Mouse (Mus musculus) yolk sac, embryonic 10.5 days (tissue): ENCODE results near the gene Snx21.
A peak's percentile ranks its signal among the peaks of the same experiment; 100 is the strongest.

Experiments used
- DNase-seq: peaks from one replicate; pipeline ENCODE4 v3.0.0-alpha.2; 2017; ENCODE audit warnings: low spot score

Gene Snx21

DNA sequence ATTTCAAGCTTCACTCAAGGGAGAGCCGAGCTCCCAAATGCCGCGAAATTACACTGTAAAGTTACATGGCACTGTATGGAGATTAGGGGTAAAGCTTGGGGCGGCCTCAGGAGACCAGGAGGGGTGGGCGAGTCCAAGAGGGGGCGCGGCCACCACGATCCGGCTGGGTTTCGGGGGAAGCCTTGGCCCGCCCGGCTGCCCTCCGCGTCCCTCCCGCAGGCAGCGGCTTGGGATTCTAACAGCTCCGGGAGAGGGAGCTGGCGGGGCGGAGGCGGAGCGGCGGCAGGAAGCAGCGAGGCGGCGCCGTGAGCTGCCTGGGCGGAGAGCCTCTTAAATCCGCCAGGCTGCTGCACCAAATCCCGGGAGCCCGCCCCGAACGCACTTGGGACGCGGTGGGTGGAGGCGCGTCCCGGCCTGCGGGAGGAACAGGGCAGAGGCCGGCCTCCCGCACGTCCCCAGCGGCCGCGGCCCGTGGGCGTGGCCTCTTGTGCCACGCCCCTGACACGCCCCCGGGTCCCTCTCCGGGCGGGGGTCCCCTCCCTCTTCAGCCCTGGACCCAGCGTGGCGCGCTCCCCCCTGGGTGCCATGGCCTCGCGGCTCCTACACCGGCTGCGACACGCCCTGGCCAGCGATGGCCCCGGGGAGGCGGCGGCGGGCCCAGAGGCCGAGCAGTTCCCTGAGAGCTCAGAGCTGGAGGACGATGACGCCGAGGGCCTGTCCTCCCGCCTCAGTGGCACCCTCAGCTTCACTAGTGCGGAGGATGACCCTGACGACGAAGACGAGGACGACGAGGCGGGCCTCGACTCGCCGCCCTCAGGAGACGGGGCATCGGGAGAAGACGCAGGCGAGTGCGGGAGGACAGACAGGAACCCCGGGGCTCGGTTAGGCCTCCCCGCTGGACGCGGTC is at the start of gene Snx21:
Gene Snx21 (plus strand): TSS at position 343 of the 907 bp plus-strand sequence.
- DNase-seq: peak; percentile 94

DNA sequence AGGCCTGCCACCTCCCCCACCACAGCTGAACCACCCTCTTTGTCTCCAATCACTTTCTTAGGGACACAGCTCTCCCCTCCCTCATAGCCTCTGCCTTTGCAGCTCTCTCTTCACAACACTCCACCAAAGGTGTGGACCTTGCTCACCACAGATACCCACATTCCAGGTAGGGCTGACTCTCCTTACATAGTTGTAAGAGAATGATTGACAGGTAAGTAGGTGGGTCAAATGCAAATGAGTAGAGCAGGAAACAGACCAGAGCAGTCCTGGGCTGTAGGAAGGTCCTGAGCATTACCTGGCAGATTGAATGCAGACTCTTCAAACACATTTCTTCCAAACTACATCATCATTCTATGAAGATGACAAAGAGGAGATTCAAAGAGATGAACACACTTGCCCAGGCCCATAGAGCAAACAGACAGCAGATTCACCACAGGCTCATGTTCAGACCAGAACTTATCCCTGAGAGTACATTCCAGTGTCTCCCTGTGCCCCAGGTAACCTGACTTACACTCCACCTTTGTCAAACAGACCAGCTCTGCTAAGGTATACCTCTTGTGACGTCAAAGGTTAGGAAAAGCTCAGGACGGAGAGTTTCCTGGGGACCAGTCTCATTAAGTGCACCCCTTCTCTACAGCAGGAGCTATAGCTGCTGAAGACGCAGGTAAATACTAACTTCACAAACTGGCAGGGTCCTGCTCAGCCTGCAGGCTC is 48.1 kb upstream of the Snx21 start:
- peak; percentile 65 for DNase-seq

DNA sequence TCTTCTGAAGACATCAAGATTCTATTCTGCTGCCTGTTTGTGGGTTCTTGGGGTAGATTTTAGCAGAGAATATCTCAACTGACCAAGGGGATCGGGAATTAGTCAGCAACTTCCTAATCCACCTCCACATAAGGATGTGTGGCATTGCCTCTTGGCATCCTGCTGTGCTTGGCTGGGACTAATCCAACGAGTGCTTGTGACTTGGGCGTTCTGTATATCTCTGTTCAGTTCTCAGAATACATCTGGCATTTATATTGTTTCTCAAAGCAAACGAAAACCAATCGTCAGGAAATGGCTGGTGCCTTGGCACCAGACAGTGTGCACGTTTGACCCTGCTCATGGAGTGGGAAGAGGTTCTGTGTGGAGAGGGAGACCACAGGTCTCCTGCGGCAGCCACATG is 45.7 kb upstream of the Snx21 start:
- DNase-seq: no peak

DNA sequence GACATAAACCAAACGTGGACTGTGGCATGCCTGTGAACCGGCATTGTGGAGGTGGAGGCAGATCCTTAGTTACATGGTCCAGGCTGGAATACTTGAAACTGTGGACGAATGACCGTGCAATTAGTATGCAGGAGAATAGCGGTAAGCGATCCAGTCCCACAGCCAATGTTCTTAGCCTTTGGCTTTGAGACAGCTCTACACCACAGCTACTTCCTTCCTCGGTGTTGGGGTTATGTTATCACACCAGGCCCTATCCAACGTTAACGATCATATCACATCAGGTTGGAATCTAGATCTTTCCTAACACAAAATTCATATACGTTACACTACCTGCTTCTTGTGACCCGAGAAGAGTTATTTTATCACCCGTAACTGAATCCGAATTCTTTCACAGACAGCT is 40.6 kb upstream of the Snx21 start:
- no peak for DNase-seq

DNA sequence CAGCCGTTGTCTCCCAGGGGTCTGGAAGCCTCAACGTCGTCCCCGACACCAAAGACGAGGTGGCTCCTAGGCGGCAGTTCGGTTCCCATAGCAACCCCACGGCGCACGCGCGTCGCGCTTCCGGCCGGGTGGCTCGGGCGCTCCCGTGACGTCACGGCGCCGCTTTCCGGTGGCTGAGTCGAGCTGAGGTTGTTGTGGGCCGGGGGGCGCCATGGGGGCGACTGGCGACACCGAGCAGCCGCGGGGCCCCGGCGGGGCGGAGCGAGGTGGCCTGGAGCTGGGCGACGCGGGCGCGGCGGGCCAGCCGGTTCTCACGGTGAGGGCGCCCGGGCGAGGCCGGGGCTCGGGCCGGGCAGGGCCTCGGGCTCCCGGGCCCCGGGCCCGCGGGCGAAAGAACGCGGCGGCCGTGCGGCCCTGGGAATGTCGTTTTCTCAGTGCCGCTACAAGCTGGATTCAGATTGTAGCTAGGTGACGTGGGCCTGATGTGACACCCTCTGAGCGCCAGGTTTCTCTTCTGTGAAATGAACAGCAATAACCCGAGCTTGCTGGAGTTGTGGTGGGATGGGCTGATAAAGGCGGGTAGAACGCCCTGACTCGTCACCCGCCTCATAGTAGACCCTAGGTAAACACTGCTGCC is 39.7 kb upstream of the Snx21 start, which contains the start of the genes Wfdc3 and Dnttip1:
Gene Wfdc3 (minus strand): TSS at position 89 of the 637 bp plus-strand sequence.
Gene Dnttip1 (plus strand): TSS at position 141 of the 637 bp plus-strand sequence.
- DNase-seq: peak; percentile 90

DNA sequence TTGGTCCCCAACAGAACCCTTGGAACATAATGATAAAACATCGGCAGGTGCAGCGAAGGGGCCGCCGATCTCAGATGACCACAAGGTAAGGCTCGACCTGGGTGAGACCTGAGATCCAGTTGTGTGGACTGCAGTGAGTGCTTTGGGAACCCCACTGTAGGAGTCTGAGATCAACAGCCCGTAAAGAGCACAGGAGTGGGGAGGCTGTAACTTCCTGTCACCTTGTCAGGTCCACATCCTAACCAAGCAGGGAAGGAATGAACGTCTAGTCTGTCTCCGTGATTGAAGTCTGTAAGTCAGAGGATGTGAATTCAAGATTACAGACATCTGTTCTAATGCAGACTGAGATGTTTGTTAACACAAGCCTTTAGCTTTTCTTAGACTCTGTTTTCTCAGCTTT is 38.9 kb upstream of the Snx21 start:
- no peak for DNase-seq

DNA sequence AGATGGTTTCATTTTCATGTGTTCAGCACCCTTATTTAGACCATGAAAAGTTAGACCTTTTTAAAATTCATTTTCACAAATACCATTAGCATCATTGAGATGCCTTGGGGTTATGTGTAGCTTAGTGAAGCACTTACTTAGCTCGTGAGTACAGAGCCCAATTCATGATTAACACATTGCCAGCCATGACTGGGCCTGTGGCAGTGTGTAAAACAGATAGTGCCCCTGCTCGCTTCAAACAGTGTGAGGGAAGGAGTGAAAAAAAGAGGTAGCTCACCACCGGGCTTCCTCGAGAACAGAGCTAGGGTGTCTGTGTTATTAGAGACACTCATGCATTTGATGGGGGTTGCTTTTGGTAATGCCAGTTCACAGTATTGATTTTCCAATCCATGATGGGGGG is 37.4 kb upstream of the Snx21 start:
- DNase-seq: no peak

DNA sequence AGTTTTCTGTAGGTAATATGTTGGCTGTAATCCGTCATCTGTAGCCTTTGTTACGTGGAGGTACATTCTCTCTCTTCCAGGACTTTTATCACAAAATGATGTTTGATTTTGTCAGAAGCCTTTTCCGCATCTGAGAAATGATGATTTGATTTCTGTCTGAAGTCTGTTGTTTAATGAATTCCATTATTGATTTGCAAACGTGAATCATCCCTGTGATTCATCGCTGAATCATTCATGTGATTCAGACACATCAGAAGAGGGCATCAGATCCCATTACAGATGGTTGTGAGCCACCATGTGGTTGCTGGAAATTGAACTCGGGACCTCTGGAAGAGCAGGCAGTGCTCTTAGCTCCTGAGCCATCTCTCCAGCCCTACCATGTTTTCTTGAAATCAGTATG is 36.6 kb upstream of the Snx21 start:
- no peak for DNase-seq

DNA sequence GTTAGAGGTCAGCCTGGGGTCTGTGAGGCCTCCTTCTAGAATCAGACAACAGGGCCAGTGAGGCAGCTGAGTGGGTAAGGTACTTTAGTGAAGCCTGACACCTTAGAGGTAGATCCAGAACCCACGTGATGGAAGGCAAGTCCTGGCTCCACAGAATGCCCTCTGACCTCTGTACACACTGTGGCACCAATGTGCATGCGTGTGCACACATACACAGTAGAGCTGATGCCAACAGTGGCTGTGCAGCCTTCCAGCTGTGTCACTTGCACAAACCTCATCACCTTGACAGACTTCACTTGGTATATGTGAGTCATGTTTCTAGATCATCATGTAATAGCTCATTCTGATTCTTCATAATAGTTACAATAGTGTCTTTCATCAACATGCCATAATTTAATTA is 33.2 kb upstream of the Snx21 start:
- no peak for DNase-seq

DNA sequence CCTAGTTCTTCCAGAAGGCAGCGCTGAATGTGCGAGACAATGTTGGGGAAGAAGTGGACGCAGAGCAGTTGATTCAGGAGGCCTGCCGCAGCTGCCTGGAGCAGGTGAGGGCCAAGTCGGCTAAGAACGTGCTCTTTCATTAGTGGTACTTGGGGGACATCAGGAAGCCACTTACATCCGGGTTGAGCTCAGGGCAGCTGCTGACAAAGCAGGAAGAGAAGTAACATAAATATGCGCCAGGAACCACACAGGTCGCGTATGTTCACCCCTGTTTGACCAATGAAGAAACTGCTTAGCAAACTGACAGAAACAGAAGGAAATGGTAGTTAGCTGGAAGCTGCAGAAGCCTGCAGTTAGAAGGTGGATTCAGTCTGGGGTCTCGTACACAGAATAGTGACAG is 31.5 kb upstream of the Snx21 start:
- no peak for DNase-seq

DNA sequence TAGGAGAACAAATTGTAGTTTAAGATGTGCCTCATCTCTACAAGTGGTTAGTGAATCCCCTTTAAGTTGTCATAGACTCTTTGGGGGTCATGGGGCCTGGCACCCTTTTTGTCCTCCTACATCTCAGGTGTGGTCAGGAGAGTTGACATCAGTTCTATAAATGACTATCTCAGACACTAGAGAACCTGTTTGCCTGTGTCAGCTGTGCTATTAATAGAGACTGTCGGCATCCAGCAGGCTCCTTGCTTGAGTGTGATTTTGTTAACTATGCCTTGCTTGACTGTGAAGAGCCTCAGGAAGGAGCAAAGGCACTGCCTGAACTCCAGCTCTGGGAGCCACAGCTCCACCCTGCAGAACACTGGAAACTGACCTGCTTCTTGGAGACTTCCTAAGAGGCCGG is 30.8 kb upstream of the Snx21 start:
- no peak for DNase-seq

DNA sequence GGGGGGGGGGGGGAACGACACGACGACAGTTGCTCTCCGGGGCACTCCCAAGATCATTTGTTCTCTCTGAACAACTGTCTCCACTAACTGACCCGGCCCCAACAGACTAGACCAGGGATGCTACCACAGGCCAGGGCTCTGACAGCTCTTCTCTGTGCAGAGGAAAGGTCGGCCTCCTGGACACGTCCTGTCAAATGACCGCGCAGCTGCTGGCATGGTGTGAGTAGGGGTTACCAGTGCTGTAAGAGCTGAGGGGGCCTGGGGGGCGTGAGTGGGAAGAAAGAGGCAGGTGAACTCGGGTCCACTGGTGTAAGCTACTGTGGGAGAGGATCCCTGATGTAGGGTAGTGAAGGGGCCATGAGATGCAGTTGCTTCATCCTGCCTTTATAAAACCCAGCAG is 27.8 kb upstream of the Snx21 start:
- no peak for DNase-seq

DNA sequence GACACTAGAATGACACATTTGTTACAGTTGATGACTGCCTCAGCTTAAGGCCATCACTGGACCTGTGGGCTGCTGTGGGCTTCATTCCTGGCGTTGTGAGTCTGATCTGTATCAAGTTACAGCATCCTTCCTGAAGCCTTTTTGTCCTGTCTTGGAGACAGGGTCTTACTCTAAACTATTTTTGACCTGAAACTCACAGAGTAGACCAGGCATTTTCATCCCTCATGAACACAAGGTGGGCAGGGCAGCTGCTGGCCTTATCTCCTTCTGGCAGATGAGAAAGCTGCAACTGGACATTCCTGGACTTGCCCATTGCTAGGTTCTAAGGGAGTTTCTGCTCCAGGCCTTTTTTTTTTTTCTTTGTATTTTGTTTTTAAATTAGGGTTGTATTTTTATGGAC is 26.9 kb upstream of the Snx21 start:
- no peak for DNase-seq

DNA sequence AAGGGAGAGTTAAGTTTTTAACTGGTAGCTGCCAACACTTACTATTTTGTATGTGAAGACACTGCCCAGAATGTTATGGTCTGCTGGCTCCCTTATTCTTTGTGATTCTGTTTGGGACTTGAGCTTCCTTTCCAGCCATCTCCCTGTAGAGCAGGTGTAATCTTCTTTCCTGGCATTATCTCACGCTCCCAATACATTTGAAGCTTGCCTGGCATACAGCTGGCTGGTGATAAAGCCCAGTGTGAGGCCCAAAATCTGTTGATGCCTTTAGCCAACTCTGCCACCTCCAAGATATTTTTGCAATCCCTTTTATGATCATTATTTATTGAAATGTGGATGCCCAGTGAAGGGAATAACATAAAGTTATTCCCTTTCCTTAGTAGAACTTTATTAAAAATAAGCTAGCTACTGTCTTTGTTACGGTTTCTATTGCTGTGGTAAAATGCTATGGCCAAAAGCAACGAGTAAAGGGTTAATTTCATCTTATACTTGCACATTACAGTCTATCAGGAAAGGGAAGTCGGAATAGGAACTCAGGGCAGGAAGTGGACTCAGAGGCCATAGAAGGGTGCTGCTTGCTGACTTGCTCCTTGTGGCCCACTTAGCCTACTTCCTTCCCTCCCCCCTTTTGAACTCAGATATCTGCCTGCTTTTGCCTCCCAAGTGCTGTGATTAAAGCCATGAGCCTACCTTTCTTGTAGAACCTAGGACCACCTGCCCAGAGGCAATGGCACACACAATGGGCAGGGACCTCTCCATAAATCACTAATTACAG is 25.4 kb upstream of the Snx21 start:
- no peak for DNase-seq

DNA sequence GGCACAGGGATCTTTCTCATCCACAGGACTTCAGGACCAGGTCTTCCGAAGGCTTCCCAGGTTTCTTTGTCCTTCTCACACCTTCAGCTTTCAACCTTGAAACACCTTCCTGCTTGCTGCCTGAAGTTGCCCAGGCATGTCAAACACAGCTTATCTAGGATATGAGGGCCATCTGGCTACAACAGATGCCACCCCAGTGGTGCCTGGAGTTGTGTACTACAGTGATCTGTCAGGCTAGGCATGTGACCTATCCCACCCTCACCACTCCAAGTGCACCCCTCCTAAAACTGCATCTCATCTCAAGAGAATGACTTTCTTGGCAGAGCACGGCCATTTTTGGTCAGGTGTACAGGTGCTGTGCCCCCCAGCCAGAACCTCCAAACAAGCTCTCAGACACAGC is 24.1 kb upstream of the Snx21 start:
- DNase-seq: no peak

DNA sequence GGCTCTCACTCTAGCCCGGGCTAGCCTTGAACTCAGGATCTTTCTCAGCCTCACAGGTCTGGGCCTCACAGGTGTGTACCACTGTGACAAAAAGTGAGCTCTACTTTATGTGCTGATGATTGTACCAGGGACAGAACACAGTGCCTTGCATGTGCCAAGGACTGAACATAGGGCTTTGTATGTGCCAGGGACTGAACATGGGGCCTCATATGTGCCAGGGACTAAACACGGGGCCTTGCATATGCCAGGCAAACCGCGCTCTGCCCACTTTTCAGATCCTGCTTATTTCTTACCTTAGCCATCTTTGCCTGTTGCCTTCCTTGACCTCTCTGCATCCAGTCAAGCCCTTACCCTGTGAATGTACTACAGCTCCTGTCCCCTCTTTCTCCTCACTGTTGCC is 23.7 kb upstream of the Snx21 start:
- DNase-seq: no peak

DNA sequence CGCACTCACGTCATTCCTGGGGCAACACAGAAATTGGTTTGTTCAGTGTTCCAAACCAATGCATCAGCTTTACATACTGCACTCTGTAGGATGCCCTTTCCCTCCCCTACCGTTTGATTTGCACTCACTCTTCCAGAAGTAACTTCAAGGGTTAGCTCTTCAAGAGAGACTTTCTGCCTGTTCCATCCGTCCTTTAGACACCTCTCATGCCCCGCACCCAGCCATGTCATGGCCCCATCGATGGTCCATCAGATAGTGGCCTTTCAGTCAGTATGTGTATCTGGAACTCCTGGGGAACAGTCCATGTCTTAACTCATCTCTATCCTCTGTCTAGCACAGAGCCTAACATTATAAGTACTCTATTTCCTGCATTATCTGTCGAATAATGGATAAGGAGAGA is 23.0 kb upstream of the Snx21 start:
- no peak for DNase-seq

DNA sequence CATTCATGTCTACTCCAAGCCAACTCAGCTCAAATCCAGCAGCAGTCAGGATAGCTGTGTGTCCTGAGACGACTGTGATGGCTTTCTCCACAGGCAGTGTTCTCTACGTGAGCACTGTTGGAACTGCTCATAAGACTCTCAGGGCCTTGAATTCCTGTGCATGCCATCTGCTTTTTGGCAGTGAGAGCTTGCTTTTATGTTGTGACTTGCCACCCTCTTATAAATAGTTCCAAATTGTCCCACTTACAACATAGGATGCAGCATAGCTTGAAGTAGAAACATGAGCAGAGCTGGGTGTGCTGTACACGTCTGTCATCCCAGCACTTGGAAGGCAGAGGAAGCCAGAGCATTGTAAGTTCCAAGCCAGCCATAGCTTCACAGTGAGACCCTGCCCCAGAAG is 19.8 kb upstream of the Snx21 start:
- DNase-seq: no peak

DNA sequence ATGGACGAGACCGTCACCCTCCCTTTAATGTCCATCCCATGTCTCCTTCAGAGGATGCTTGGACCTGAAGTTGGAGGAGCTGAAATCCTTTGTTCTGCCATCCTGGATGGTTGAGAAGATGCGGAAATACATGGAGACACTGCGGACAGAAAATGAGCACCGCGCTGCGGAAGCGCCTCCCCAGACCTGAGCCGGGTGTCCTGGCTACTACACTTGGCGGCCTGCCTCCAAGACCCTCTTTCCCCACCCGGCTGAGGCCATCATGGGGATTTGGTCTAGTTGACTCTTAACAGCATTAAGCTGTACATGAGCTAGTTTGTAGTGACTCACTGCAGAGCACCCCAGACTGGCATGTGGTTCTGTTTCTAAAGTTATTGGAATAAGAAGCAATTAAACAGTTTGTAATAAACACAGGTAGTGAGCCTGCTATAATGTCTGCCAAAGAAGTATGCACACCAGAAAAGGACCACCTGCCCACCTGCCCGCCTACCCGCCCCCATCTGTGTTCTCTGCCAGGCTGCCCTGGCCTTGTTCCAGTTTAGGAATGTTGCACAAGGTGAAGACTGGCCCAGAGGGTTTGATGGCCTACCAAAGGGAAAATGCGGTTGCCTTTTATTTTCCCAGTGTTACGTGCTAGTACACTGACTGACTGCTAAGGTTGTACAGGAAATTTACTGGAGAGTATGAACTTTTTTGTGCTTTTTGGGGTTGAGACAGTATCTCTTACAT is 17.6 kb upstream of the Snx21 start:
- no peak for DNase-seq

DNA sequence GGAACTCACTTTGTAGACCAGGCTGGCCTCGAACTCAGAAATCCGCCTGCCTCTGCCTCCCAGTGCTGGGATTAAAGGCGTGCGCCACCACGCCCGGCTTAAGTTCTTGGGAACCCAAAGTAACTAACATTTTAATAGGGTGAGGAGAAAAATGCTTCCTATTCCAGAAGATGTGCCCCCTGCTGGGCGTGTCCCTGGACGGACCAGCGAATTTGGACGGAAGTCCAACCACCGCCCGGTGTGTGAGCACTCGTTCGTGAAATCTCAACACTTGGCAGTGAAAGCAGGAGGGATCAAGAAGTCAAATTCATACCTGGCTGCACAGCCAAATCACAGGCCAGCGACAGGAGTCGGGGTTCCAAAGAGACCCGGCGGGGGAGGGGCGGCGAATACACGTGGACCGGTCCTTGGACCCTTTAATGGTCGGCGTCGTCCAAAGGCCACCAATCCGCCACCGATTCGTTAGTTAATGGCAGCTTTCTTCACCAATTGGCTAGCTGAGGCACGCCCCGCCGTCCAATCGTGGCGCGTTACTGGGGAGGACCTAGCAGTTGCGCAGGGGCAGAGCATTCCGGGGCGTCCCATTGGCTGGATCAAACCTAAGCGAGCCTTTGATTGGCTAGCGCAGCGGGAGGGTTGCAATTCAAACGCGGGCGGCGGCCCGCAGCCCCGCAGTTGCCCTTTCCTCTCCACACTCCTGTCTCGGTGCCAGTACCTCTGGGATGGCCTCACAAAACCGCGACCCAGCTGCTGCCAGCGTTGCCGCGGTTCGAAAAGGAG is 16.2 kb upstream of the Snx21 start, which contains the start of gene Ube2c:
Gene Ube2c (plus strand): TSS at position 641 of the 780 bp plus-strand sequence.
- DNase-seq: peak; percentile 99
